Mouse (Mus musculus): ENCODE results near the gene Zfp316. TPM values are rescaled to one million over a fixed set of nuclear protein-coding genes. Genes with fewer than 3 reads are reported as not detected.

The Zfp316 gene
- 10 to 100 TPM; 24.0 to 24.3 TPM for total RNA-seq (2021)
- long read RNA-seq, experiment 1, full-length matches to known transcripts, result 5 of 6 reads
- long read RNA-seq, experiment 1, partial matches to known transcripts, result 0 of 6 reads
- long read RNA-seq, experiment 1, other reads (novel, unspliced or antisense), result 1 of 6 reads
- long read RNA-seq, experiment 2, full-length matches to known transcripts, result 2 of 3 reads
- long read RNA-seq, experiment 2, partial matches to known transcripts, result 0 of 3 reads
- long read RNA-seq, experiment 2, other reads (novel, unspliced or antisense), result 1 of 3 reads

GRCm38 (mm10) chr5:143269363-143270150, at the start of gene Zfp316:
Zfp316 (minus strand) TSS chr5:143270022.
- DNase-seq (ENCODE audit: low spot score in 2 of 2), result peak; percentile 58 to 72
- Histone ChIP-seq H3K4me3 (peak within 1 kb of the TSS; percentile 87), H3K27ac (peak within 1 kb of the TSS; percentile 96)
- no peak for TF ChIP-seq CTCF (conservative IDR thresholded peaks at IDR 0.05)

- H3K4me3 ChIP-seq, result no peak overlapping the region
- no peak for DNase-seq (ENCODE audit: low spot score in 2 of 2)
- no peak for TF ChIP-seq CTCF (conservative IDR thresholded peaks at IDR 0.05)
- peak overlapping the region; percentile 36; the same call in 1 of the 2 replicates for H3K27ac ChIP-seq
Observed at GRCm38 (mm10) chr5:143317288-143317610, 47.4 kb upstream of the Zfp316 start.

GRCm38 (mm10) chr5:143316605-143317287, 46.9 kb upstream of the Zfp316 start:
- DNase-seq (ENCODE audit: low spot score in 2 of 2), result no peak

GRCm38 (mm10) chr5:143315514-143315888, 45.7 kb upstream of the Zfp316 start:
- Histone ChIP-seq H3K27ac (no peak overlapping the region), H3K4me3 (peak overlapping the region; percentile 97)
- no peak for DNase-seq (ENCODE audit: low spot score in 2 of 2)
- no peak for TF ChIP-seq CTCF (conservative IDR thresholded peaks at IDR 0.05)

More at GRCm38 (mm10) chr5:143316605-143317287, 46.9 kb upstream of the Zfp316 start:
- no peak for TF ChIP-seq CTCF (conservative IDR thresholded peaks at IDR 0.05)
- H3K27ac ChIP-seq, result peak overlapping the region; percentile 36; the same call in 1 of the 2 replicates
- H3K4me3 ChIP-seq, result no peak overlapping the region

- Histone ChIP-seq H3K27ac (peak within 1 kb of the TSS; percentile 95), H3K4me3 (peak within 1 kb of the TSS; percentile 97)
- peak; percentile 86 for TF ChIP-seq CTCF (conservative IDR thresholded peaks at IDR 0.05)
- DNase-seq (ENCODE audit: low spot score in 2 of 2), result peak; percentile 79 to 92
Observed at GRCm38 (mm10) chr5:143314730-143315513, 45.1 kb upstream of the Zfp316 start, which contains the start of gene E130309D02Rik. E130309D02Rik (minus strand) TSS chr5:143315360.

GRCm38 (mm10) chr5:143314183-143314729, 44.4 kb upstream of the Zfp316 start:
- peak overlapping the region; percentile 97 for H3K4me3 ChIP-seq
- no peak for TF ChIP-seq CTCF (conservative IDR thresholded peaks at IDR 0.05)
- no peak for DNase-seq (ENCODE audit: low spot score in 2 of 2)
- peak overlapping the region; percentile 95 for H3K27ac ChIP-seq

- Histone ChIP-seq H3K4me3 (no peak overlapping the region), H3K27ac (no peak overlapping the region)
- peak; percentile 56 to 79 for DNase-seq (ENCODE audit: low spot score in 2 of 2)
- TF ChIP-seq CTCF (conservative IDR thresholded peaks at IDR 0.05), result peak; percentile 93
Observed at GRCm38 (mm10) chr5:143311886-143312285, 42.1 kb upstream of the Zfp316 start.

GRCm38 (mm10) chr5:143309916-143310315, 40.1 kb upstream of the Zfp316 start:
- Histone ChIP-seq H3K27ac (no peak overlapping the region), H3K4me3 (no peak overlapping the region)
- no peak for DNase-seq (ENCODE audit: low spot score in 2 of 2)
- no peak for TF ChIP-seq CTCF (conservative IDR thresholded peaks at IDR 0.05)

- H3K27ac ChIP-seq, result no peak overlapping the region
- H3K4me3 ChIP-seq, result no peak overlapping the region
- no peak for DNase-seq (ENCODE audit: low spot score in 2 of 2)
- TF ChIP-seq CTCF (conservative IDR thresholded peaks at IDR 0.05), result no peak
Observed at GRCm38 (mm10) chr5:143308825-143309224, 39.0 kb upstream of the Zfp316 start.

- H3K4me3 ChIP-seq, result no peak overlapping the region
- H3K27ac ChIP-seq, result no peak overlapping the region
- DNase-seq (ENCODE audit: low spot score in 2 of 2), result no peak
- TF ChIP-seq CTCF (conservative IDR thresholded peaks at IDR 0.05), result no peak
Observed at GRCm38 (mm10) chr5:143304251-143304650, 34.4 kb upstream of the Zfp316 start.

GRCm38 (mm10) chr5:143301296-143301695, 31.5 kb upstream of the Zfp316 start:
- TF ChIP-seq CTCF (conservative IDR thresholded peaks at IDR 0.05), result peak; percentile 79
- Histone ChIP-seq H3K27ac (peak overlapping the region; percentile 68), H3K4me3 (no peak overlapping the region)
- DNase-seq (ENCODE audit: low spot score in 2 of 2), result peak; percentile 42 to 50

- peak; percentile 90 for TF ChIP-seq CTCF (conservative IDR thresholded peaks at IDR 0.05)
- no peak overlapping the region for H3K27ac ChIP-seq
Observed at GRCm38 (mm10) chr5:143299686-143300085, 29.9 kb upstream of the Zfp316 start.

More at GRCm38 (mm10) chr5:143299686-143300085, 29.9 kb upstream of the Zfp316 start:
- DNase-seq (ENCODE audit: low spot score in 2 of 2), result peak in 1 of 2 experiments; percentile 71
- no peak overlapping the region for H3K4me3 ChIP-seq

All from layer of hippocampus, adult 2 months (tissue).